Mouse (Mus musculus) gastrocnemius, postnatal 10 days (tissue): Measurements from ENCODE around the gene Bst2. TPM values are rescaled to one million over a fixed set of nuclear protein-coding genes. Genes with fewer than 3 reads are reported as not detected.

ENCODE experiments used
- DNase-seq: peaks from one replicate; pipeline ENCODE4 v3.0.0; 2021; ENCODE audit warnings: mixed read lengths
- total RNA-seq, 2 experiments: library from RNA; stranded (reverse); gene quantifications; 2 replicates each; pipeline ENCODE4 v1.2.3; 2021

Bst2 gene
- total RNA-seq, 2 experiments from 2014 or later, result 10.0 to 12.0 TPM

GRCm38 (mm10) chr8:71485142-71486135 lies 51.8 kb downstream of the Bst2 start, which contains the start of gene Ano8:
Ano8 (minus strand) TSS chr8:71485963.
- peak; percentile 79 for DNase-seq

GRCm38 (mm10) chr8:71484736-71485135 lies 52.5 kb downstream of the Bst2 start:
- no peak for DNase-seq

Other genes starting within 250 kb of the Bst2 start
- gene Use1, start 170.6 kb downstream of the Bst2 start, total RNA-seq, result 100 to 1,000 TPM; 124 to 132 TPM
- 1 to 10 TPM; 7.4 to 8.1 TPM for gene Ocel1, start 166.2 kb downstream of the Bst2 start, total RNA-seq
- 10 to 100 TPM; 23.2 to 29.7 TPM for gene Nr2f6, start 155.5 kb downstream of the Bst2 start, total RNA-seq
- 10 to 100 TPM; 11.7 to 18.1 TPM for gene Ushbp1, start 141.7 kb downstream of the Bst2 start, total RNA-seq
- 10 to 100 TPM; 68.5 to 70.4 TPM for gene Babam1, start 140.6 kb downstream of the Bst2 start, total RNA-seq
- gene Ankle1, start 131.4 kb downstream of the Bst2 start, total RNA-seq, result 1 to 10 TPM; 1.7 to 2.1 TPM
- gene Abhd8, start 73.8 kb downstream of the Bst2 start, total RNA-seq, result 10 to 100 TPM; 36.1 to 38.9 TPM
- 10 to 100 TPM; 34.7 to 39.7 TPM for gene Mrpl34, start 72.5 kb downstream of the Bst2 start, total RNA-seq
- gene Dda1, start 68.3 kb downstream of the Bst2 start, total RNA-seq, result 10 to 100 TPM; 34.8 to 35.8 TPM
- gene Ano8, start 51.5 kb downstream of the Bst2 start, total RNA-seq, result 10 to 100 TPM; 16.6 to 20.1 TPM
- 10 to 100 TPM in 1 of 2 experiments, 1 to 10 TPM in 1; 8.8 to 12.4 TPM for gene Gtpbp3, start 49.4 kb downstream of the Bst2 start, total RNA-seq
- 10 to 100 TPM; 10.7 to 14.2 TPM for gene Plvap, start 25.7 kb downstream of the Bst2 start, total RNA-seq
- 1 to 10 TPM in 1 of 2 experiments, under 1 TPM in 1; 0.21 to 2.5 TPM for gene Ccdc194, start 11.7 kb downstream of the Bst2 start, total RNA-seq
- 10 to 100 TPM; 21.8 to 25.5 TPM for gene Mvb12a, start 5.5 kb upstream of the Bst2 start, total RNA-seq
- gene Tmem221, start 21.4 kb upstream of the Bst2 start, total RNA-seq, result under 1 TPM in 1 of 2 experiments, not detected in 1; 0.14 TPM
- gene Nxnl1, start 29.1 kb upstream of the Bst2 start, total RNA-seq, result under 1 TPM in 1 of 2 experiments, not detected in 1; 0.14 TPM
- 10 to 100 TPM; 39.7 to 41.1 TPM for gene Slc27a1, start 31.4 kb upstream of the Bst2 start, total RNA-seq
- 10 to 100 TPM; 49.3 to 54.5 TPM for gene Pgls, start 54.7 kb upstream of the Bst2 start, total RNA-seq
- gene Fam129c, start 60.2 kb upstream of the Bst2 start, total RNA-seq, result 1 to 10 TPM in 1 of 2 experiments, under 1 TPM in 1; 0.40 to 3.3 TPM
- gene Colgalt1, start 73.5 kb upstream of the Bst2 start, total RNA-seq, result 10 to 100 TPM; 43.3 to 56.1 TPM
- under 1 TPM; 0.38 to 0.45 TPM for gene Unc13a, start 134.3 kb upstream of the Bst2 start, total RNA-seq
- 1 to 10 TPM; 3.9 to 5.8 TPM for gene Jak3, start 138.8 kb upstream of the Bst2 start, total RNA-seq
- 1 to 10 TPM; 3.1 to 3.7 TPM for gene Insl3, start 151.8 kb upstream of the Bst2 start, total RNA-seq
- 1 to 10 TPM; 4.7 to 5.2 TPM for gene B3gnt3, start 164.3 kb upstream of the Bst2 start, total RNA-seq
- gene Fcho1, start 188.3 kb upstream of the Bst2 start, total RNA-seq, result 1 to 10 TPM in 1 of 2 experiments, under 1 TPM in 1; 0.26 to 1.2 TPM